Mouse (Mus musculus) intestine, embryonic 14.5 days (tissue): Measurements from ENCODE around the gene Rhoj. TPM values are rescaled to one million over a fixed set of nuclear protein-coding genes. Genes with fewer than 3 reads are reported as not detected.

ENCODE experiments used
- ATAC-seq: fragments of 200-750 bp; cut with Nextera tagmentation; replicated peaks from 2 replicates; pipeline ENCODE4 v1.8.0; 2017; ENCODE audit warnings: low read depth, moderate number of reproducible peaks, moderate TSS enrichment, moderate library complexity; ENCODE audit not compliant: low FRiP score, low TSS enrichment
- DNase-seq: peaks from one replicate; pipeline ENCODE4 v3.0.0-alpha.2; 2018; ENCODE audit warnings: low spot score
- H3K27ac ChIP-seq: fragments of 300-500 bp; sonication (generic); 2 replicates; pipeline ENCODE4 v1.5.1; 2014; ENCODE audit warnings: low read depth, mild to moderate bottlenecking, control low read depth
- H3K27me3 ChIP-seq: fragments of 300-500 bp; sonication (generic); replicated peaks from 2 replicates; pipeline ENCODE4 v1.6.1; 2014; ENCODE audit warnings: low read length, control low read depth; ENCODE audit not compliant: control insufficient read depth, insufficient read depth
- H3K36me3 ChIP-seq: fragments of 300-500 bp; sonication (generic); 2 replicates; pipeline ENCODE4 v1.6.1; 2014; ENCODE audit warnings: low read length, control low read depth; ENCODE audit not compliant: control insufficient read depth, insufficient read depth
- H3K4me1 ChIP-seq: fragments of 300-500 bp; sonication (generic); replicated peaks from 2 replicates; pipeline ENCODE4 v1.6.1; 2014; ENCODE audit warnings: low read length, control low read depth, mixed read lengths; ENCODE audit not compliant: control insufficient read depth, insufficient read depth
- H3K4me2 ChIP-seq: fragments of 300-500 bp; sonication (generic); 2 replicates; pipeline ENCODE4 v1.6.1; 2014; ENCODE audit warnings: low read length
- H3K4me3 ChIP-seq: fragments of 300-500 bp; sonication (generic); 2 replicates; pipeline ENCODE4 v1.5.1; 2014; ENCODE audit warnings: low read depth, low read length, control low read depth, mixed read lengths
- H3K9ac ChIP-seq: fragments of 300-500 bp; sonication (generic); 2 replicates; pipeline ENCODE4 v1.6.1; 2014; ENCODE audit warnings: mild to moderate bottlenecking, low read length
- H3K9me3 ChIP-seq: fragments of 300-500 bp; sonication (generic); 2 replicates; pipeline ENCODE4 v1.6.1; 2016; ENCODE audit warnings: low read length, control low read depth; ENCODE audit not compliant: control insufficient read depth
- WGBS: fragments of 180-500 bp; shearing (Covaris S2); extraction: QIAGEN DNeasy Blood & Tissue Kit; methylation state at CpG from one replicate; pipeline ENCODE4 v1.1.7; 2014; 5-methylcytosine and 5-hydroxymethylcytosine counted together
- polyA plus RNA-seq: library from polyadenylated mRNA; unstranded; fragments of >200 nt; fragmentation: Nextera tagmentation; extraction: Ambion mirVana; gene quantifications from 2 replicates; pipeline ENCODE4 v1.2.1, GENCODE M21; 2014

The Rhoj gene
- polyA plus RNA-seq, 1 experiment from 2014 or later = 39.5 TPM

DNA sequence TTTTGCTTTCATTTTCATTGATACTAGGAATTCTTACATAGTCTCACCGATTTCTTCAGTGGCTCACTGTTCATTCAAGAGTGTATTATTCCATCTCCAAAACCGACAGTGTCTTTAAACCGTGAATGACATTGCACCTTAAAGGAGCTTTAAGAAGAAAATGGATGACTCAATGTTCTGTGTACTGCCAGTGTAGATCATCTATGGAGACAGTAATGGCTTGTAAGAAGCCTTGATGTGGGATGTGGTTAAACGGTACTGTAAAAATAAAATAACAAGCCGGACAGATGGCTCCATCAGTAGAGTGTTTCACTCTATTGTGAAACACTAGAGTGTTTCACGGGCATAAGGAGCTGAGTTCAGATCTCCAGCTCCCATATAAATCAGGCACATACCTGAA is 15.2 kb upstream of the Rhoj start:
- DNase-seq (no peak), ATAC-seq (no peak)
- Histone ChIP-seq H3K27me3 (no peaks in the 10 kb centered on the region), H3K9me3 (no peaks in the 10 kb centered on the region), H3K36me3 (no peaks in the 10 kb centered on the region), H3K27ac (no peak overlapping the region), H3K4me1 (no peaks in the 10 kb centered on the region), H3K4me2 (no peak overlapping the region), H3K9ac (no peak overlapping the region), H3K4me3 (no peak overlapping the region)
- 91% methylated on average over 6 of the region's 6 CpGs for WGBS

GRCm38 (mm10) chr12:75299865-75300264 is 8.3 kb upstream of the Rhoj start:
- H3K36me3 ChIP-seq = no peaks in the 10 kb centered on the region
- H3K9me3 ChIP-seq = no peaks in the 10 kb centered on the region
- WGBS = 29% methylated on average over 1 of the region's 1 CpGs
- no peak overlapping the region for H3K4me3 ChIP-seq
- DNase-seq = no peak
- no peaks in the 10 kb centered on the region for H3K27me3 ChIP-seq
- H3K9ac ChIP-seq = no peak overlapping the region
- H3K4me1 ChIP-seq = no peaks in the 10 kb centered on the region
- no peak for ATAC-seq
- H3K27ac ChIP-seq = no peak overlapping the region
- H3K4me2 ChIP-seq = no peak overlapping the region

GRCm38 (mm10) chr12:75304132-75304531 is 4.0 kb upstream of the Rhoj start:
- no peaks in the 10 kb centered on the region for H3K27me3 ChIP-seq
- ATAC-seq = no peak
- 85% methylated on average over 6 of the region's 6 CpGs for WGBS
- no peaks in the 10 kb centered on the region for H3K9me3 ChIP-seq
- H3K36me3 ChIP-seq = no peaks in the 10 kb centered on the region
- no peak overlapping the region for H3K9ac ChIP-seq
- no peaks in the 10 kb centered on the region for H3K4me1 ChIP-seq
- no peak overlapping the region for H3K4me3 ChIP-seq
- no peak for DNase-seq
- no peak overlapping the region for H3K27ac ChIP-seq
- no peak overlapping the region for H3K4me2 ChIP-seq

DNA sequence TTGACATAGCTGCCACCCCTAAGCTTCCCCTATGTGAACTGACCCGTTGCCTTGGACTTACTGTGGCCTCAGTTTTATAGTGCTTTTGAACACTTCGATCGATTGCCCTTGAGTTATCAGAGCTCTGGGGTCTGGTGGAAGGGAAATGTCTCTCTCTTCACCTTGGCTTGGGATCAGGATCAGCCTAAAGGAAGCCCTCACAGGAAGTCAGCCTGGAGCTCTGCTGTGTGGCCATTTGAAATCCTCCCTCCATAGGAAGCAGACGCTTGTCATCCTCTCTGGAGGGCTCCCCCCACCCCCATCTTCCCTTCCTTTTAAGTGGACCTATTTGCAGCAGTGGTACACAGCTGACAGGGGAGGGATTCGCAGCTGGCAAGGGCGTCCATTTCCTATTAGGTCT is 1.6 kb downstream of the Rhoj start:
- ATAC-seq = no peak
- no peaks in the 10 kb centered on the region for H3K27me3 ChIP-seq
- WGBS = 52% methylated on average over 6 of the region's 6 CpGs

DNA sequence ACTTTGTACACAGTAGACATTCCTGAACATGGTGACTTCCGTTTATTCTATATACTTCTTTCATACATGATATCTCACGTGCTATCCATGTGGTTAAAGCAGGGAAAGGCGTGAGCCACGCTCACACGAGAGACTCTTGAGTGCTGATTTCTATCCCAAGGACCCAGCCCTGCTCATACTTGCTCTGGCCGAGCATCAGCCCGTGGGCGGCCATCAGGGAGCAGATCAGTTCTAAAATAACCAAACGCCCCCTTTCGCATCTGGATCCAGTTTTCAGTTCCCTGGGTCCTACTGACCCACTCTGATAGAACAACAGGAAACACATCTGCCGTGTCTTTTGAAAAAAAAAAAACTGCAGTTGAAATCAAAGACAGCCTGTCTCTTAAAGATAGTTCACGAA is 2.6 kb downstream of the Rhoj start:
- Histone ChIP-seq H3K4me3 (no peak overlapping the region), H3K9me3 (no peaks in the 10 kb centered on the region), H3K4me2 (peak overlapping the region; percentile 78), H3K27ac (no peak overlapping the region), H3K27me3 (no peaks in the 10 kb centered on the region), H3K36me3 (no peaks in the 10 kb centered on the region), H3K4me1 (no peaks in the 10 kb centered on the region), H3K9ac (no peak overlapping the region)
- DNase-seq (no peak), ATAC-seq (no peak)
- WGBS = 85% methylated on average over 12 of the region's 12 CpGs

More for the DNA sequence above, 1.6 kb downstream of the Rhoj start:
- H3K4me1 ChIP-seq = no peaks in the 10 kb centered on the region
- peak; percentile 58 for DNase-seq
- no peaks in the 10 kb centered on the region for H3K9me3 ChIP-seq
- H3K36me3 ChIP-seq = no peaks in the 10 kb centered on the region
- peak overlapping the region; percentile 46 for H3K4me3 ChIP-seq
- no peak overlapping the region for H3K27ac ChIP-seq
- peak overlapping the region; percentile 78 for H3K4me2 ChIP-seq
- H3K9ac ChIP-seq = no peak overlapping the region

DNA sequence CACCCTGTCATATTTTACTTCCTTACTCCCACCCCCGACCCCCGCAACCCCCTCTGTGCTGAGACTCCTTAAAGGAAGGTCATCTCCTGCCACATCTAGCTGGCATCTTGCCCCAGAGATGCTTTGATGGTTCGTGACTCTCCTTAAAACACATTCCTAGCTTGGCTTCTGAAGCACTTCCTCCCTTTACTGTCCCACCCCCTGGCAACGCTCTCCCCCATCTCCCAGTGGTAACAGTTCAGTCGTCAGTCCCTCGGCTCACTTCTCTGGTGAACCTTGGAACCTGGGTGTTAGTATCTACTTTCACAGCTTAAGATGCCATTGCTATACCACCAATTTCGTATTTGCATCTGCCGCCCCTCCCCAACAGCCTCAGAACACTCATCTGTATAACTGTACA is 3.8 kb downstream of the Rhoj start:
- Histone ChIP-seq H3K4me3 (no peak overlapping the region), H3K27me3 (no peaks in the 10 kb centered on the region), H3K27ac (no peak overlapping the region), H3K9ac (no peak overlapping the region), H3K4me2 (no peak overlapping the region), H3K4me1 (no peaks in the 10 kb centered on the region), H3K36me3 (no peaks in the 10 kb centered on the region), H3K9me3 (no peaks in the 10 kb centered on the region)
- ATAC-seq (no peak), DNase-seq (no peak)
- WGBS = 85% methylated on average over 8 of the region's 8 CpGs

DNA sequence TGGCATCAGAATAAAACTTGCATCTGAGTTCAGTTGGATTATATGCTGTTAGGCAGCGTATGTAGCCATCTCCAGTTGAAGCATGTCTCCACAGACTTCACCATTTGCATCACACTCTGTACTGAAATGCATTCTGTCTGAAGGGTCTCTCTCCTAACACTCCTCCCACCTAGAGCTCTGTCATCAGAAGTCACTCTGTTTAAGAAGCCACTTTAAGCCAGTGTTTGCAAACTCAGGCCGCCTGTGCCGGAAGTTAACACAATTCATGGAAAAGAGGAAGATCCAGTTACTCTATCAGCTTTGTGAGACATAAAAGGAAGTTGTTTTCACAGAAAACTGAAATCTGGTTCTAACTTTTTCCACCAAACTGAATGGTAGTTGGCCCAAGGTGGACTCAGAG is 5.9 kb downstream of the Rhoj start:
- Histone ChIP-seq H3K4me1 (no peaks in the 10 kb centered on the region), H3K27ac (no peak overlapping the region), H3K4me3 (no peak overlapping the region), H3K9ac (no peak overlapping the region), H3K4me2 (no peak overlapping the region), H3K36me3 (no peaks in the 10 kb centered on the region), H3K9me3 (no peaks in the 10 kb centered on the region), H3K27me3 (no peaks in the 10 kb centered on the region)
- WGBS = 74% methylated on average over 3 of the region's 3 CpGs
- ATAC-seq (no peak), DNase-seq (no peak)

DNA sequence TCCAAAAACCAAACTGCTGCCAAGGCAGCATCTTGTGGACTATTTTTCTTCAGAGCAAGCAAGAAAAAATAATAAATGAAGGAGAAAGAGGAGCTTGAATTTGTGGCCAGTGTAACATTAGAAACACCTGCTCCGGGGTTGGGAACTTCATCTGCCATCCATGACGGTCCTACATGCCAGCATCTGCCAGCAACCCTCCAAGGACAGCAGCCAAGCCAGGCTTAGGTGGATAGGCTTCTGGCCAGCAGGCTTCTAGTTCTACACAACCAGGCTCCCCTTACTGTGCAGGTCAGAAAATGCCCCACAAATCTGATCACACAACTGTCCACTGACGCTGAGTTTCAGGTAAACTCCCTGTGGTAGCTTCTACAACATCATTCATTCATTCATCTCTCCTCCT is 7.7 kb downstream of the Rhoj start:
- H3K27ac ChIP-seq = no peak overlapping the region
- H3K27me3 ChIP-seq = no peaks in the 10 kb centered on the region
- H3K4me1 ChIP-seq = no peaks in the 10 kb centered on the region
- ATAC-seq (no peak), DNase-seq (no peak)
- no peak overlapping the region for H3K4me2 ChIP-seq
- WGBS = 89% methylated on average over 3 of the region's 3 CpGs
- no peaks in the 10 kb centered on the region for H3K9me3 ChIP-seq
- H3K36me3 ChIP-seq = no peaks in the 10 kb centered on the region
- H3K4me3 ChIP-seq = no peak overlapping the region
- no peak overlapping the region for H3K9ac ChIP-seq

- Histone ChIP-seq H3K9me3 (no peaks in the 10 kb centered on the region), H3K4me3 (no peak overlapping the region), H3K4me2 (no peak overlapping the region), H3K4me1 (no peaks in the 10 kb centered on the region), H3K27ac (no peak overlapping the region), H3K9ac (no peak overlapping the region), H3K36me3 (peaks cover 6% of the 10 kb centered on the region; the same call in 1 of the 2 replicates), H3K27me3 (no peaks in the 10 kb centered on the region)
- WGBS = 47% methylated on average over 12 of the region's 12 CpGs
- ATAC-seq = no peak
- no peak for DNase-seq
These were observed 12.4 kb downstream of the Rhoj start for GRCm38 (mm10) chr12:75320441-75320925.
